Mouse (Mus musculus) urinary bladder, postnatal 10 days (tissue): ENCODE data around the gene Mxd4.

Experiments used
- DNase-seq: peaks from one replicate; pipeline ENCODE4 v3.0.0; 2022; ENCODE audit warnings: low spot score

The Mxd4 gene

GRCm38 (mm10) chr5:34196423-34196822 is 8.9 kb upstream of the Mxd4 start:
- DNase-seq: no peak

GRCm38 (mm10) chr5:34195786-34196185 is 8.3 kb upstream of the Mxd4 start:
- no peak for DNase-seq

- no peak for DNase-seq
These were observed 7.6 kb upstream of the Mxd4 start for GRCm38 (mm10) chr5:34194975-34195662.

GRCm38 (mm10) chr5:34194426-34194825 is 6.9 kb upstream of the Mxd4 start:
- no peak for DNase-seq

GRCm38 (mm10) chr5:34191843-34192242 is 4.3 kb upstream of the Mxd4 start:
- no peak for DNase-seq

GRCm38 (mm10) chr5:34191021-34191420 is 3.5 kb upstream of the Mxd4 start:
- DNase-seq: no peak

- no peak for DNase-seq
These were observed 2.0 kb upstream of the Mxd4 start for GRCm38 (mm10) chr5:34189521-34189920.

GRCm38 (mm10) chr5:34188856-34189255 is 1.3 kb upstream of the Mxd4 start:
- no peak for DNase-seq

GRCm38 (mm10) chr5:34186961-34187391 is 544 bp downstream of the Mxd4 start:
- no peak for DNase-seq

- DNase-seq: no peak
These were observed 1.1 kb downstream of the Mxd4 start for GRCm38 (mm10) chr5:34186391-34186790.

- DNase-seq: no peak
These were observed 1.7 kb downstream of the Mxd4 start for GRCm38 (mm10) chr5:34185791-34186190.

GRCm38 (mm10) chr5:34185051-34185580 is 2.4 kb downstream of the Mxd4 start:
- DNase-seq: no peak

- no peak for DNase-seq
These were observed 3.5 kb downstream of the Mxd4 start for GRCm38 (mm10) chr5:34183976-34184375.

- DNase-seq: no peak
These were observed 4.2 kb downstream of the Mxd4 start for GRCm38 (mm10) chr5:34183156-34183880.

GRCm38 (mm10) chr5:34182486-34182885 is 5.0 kb downstream of the Mxd4 start:
- no peak for DNase-seq

- DNase-seq: no peak
These were observed 9.7 kb downstream of the Mxd4 start for GRCm38 (mm10) chr5:34177821-34178220.

GRCm38 (mm10) chr5:34177091-34177490 is 10.4 kb downstream of the Mxd4 start:
- DNase-seq: no peak

- DNase-seq: no peak
These were observed 10.8 kb downstream of the Mxd4 start for GRCm38 (mm10) chr5:34176691-34177090.

GRCm38 (mm10) chr5:34175403-34175694 is 12.2 kb downstream of the Mxd4 start:
- no peak for DNase-seq

- no peak for DNase-seq
These were observed 12.7 kb downstream of the Mxd4 start for GRCm38 (mm10) chr5:34174550-34175402.

GRCm38 (mm10) chr5:34174021-34174420 is 13.5 kb downstream of the Mxd4 start:
- no peak for DNase-seq

- no peak for DNase-seq
These were observed 16.8 kb downstream of the Mxd4 start for GRCm38 (mm10) chr5:34170726-34171125.

- DNase-seq: no peak
These were observed 17.6 kb downstream of the Mxd4 start for GRCm38 (mm10) chr5:34169954-34170353.
